Mouse (Mus musculus) CH12.LX (cell line): ENCODE data around the gene Vcan.

Source experiments
- CHD2 ChIP-seq: IDR thresholded peaks from 2 replicates; pipeline ENCODE4 v1.6.1; 2011; ENCODE audit warnings: low read length, improper control_type of control experiment
- CTCF ChIP-seq, 2 experiments: IDR thresholded peaks in 1 of 2; conservative IDR thresholded peaks in 1 of 2; 2 replicates each; pipeline ENCODE4 v1.5.1; 2011 to 2012; ENCODE audit warnings: low read depth in 2 of 2, low read length in 2 of 2, improper control_type of control experiment in 1 of 2, inconsistent platforms in 1 of 2, mild to moderate bottlenecking in 1 of 2, moderate library complexity in 1 of 2
- E2F4 ChIP-seq: IDR thresholded peaks from 2 replicates; pipeline ENCODE4 v1.6.1; 2011; ENCODE audit warnings: low read depth, low read length, improper control_type of control experiment; ENCODE audit not compliant: insufficient replicate concordance
- MAX ChIP-seq: IDR thresholded peaks from 2 replicates; pipeline ENCODE4 v1.6.1; 2011; ENCODE audit warnings: low read length, improper control_type of control experiment
- MXI1 ChIP-seq: IDR thresholded peaks from 2 replicates; pipeline ENCODE4 v1.6.1; 2011; ENCODE audit warnings: mild to moderate bottlenecking, low read depth, low read length, improper control_type of control experiment
- POLR2A ChIP-seq: IDR thresholded peaks from 2 replicates; pipeline ENCODE4 v1.6.1; 2011; ENCODE audit warnings: low read depth, mild to moderate bottlenecking, improper control_type of control experiment, low read length
- POLR2AphosphoS2 ChIP-seq: IDR thresholded peaks from 2 replicates; pipeline ENCODE4 v1.6.1; 2011; ENCODE audit warnings: low read depth, low read length, improper control_type of control experiment
- SIN3A ChIP-seq: IDR thresholded peaks from 2 replicates; pipeline ENCODE4 v1.6.1; 2012; ENCODE audit warnings: low read length, improper control_type of control experiment, inconsistent platforms
- TBP ChIP-seq: conservative IDR thresholded peaks from 2 replicates; pipeline ENCODE4 v1.6.1; 2011; ENCODE audit warnings: low read depth, low read length, improper control_type of control experiment
- TCF12 ChIP-seq: IDR thresholded peaks from 2 replicates; pipeline ENCODE4 v1.6.1; 2014; ENCODE audit warnings: low read depth, mild to moderate bottlenecking, inconsistent platforms, low read length, improper control_type of control experiment

DNA sequence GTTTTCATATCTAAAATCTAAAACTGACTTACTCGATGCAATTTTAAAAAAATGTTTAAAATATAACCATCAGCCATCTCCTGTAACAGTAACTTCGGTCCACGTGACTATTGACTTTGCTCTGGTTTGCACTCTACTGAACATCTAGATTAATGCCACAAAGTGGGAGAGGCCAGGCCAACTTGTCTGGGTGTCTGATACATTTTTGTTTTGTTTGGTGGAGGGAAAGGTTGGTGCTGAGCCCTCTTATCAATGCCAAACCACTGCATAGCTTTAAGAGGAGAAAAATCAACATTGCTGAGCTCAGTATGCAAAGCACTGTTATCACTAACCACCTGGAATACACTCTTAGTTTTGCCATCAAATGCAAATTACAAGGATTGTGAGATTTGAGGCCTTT is 58.8 kb downstream of the Vcan start:
- TF ChIP-seq TBP (no peak), MAX (no peak), CHD2 (no peak), TCF12 (no peak), POLR2A (no peak), CTCF (conservative IDR thresholded peaks at IDR 0.05 in 1 of 2, IDR thresholded peaks at IDR 0.05 in 1 of 2; ENCODE audit: low read depth in 2 of 2, low read length in 2 of 2) (no peak), POLR2AphosphoS2 (no peak), SIN3A (no peak), MXI1 (no peak), E2F4 (no peak)
